Mouse (Mus musculus) heart, postnatal 0 days (tissue): ENCODE measurements around the gene Phc2. TPM values are rescaled to one million over a fixed set of nuclear protein-coding genes. Genes with fewer than 3 reads are reported as not detected.

Source experiments
- ATAC-seq: fragments of 200-750 bp; cut with Nextera tagmentation; 2 replicates; pipeline ENCODE4 v1.8.0; 2017; ENCODE audit warnings: low read depth, moderate number of reproducible peaks, moderate library complexity; ENCODE audit not compliant: insufficient read depth
- DNase-seq: peaks from one replicate; pipeline ENCODE4 v3.0.0-alpha.2; 2016; ENCODE audit warnings: low spot score
- H3K27ac ChIP-seq: fragments of 300-500 bp; sonication (generic); 2 replicates; pipeline ENCODE4 v1.5.1; 2014; ENCODE audit warnings: low read depth, mild to moderate bottlenecking
- H3K27me3 ChIP-seq: fragments of 300-500 bp; sonication (generic); 2 replicates; pipeline ENCODE4 v1.6.1; 2014; ENCODE audit warnings: low read length, mixed read lengths; ENCODE audit not compliant: control insufficient read depth, insufficient read depth
- H3K36me3 ChIP-seq: fragments of 300-500 bp; sonication (generic); replicated peaks from 2 replicates; pipeline ENCODE4 v1.6.1; 2014; ENCODE audit warnings: low read length, mixed read lengths; ENCODE audit not compliant: control insufficient read depth, insufficient read depth
- H3K4me1 ChIP-seq: fragments of 300-500 bp; sonication (generic); 2 replicates; pipeline ENCODE4 v1.6.1; 2014; ENCODE audit warnings: antibody characterized with exemption; ENCODE audit not compliant: control insufficient read depth, insufficient read depth
- H3K4me2 ChIP-seq: fragments of 300-500 bp; sonication (generic); 2 replicates; pipeline ENCODE4 v1.6.1; 2014; ENCODE audit warnings: low read depth, mild to moderate bottlenecking, low read length, moderate library complexity
- H3K4me3 ChIP-seq: fragments of 300-500 bp; sonication (generic); 2 replicates; pipeline ENCODE4 v1.5.1; 2014; ENCODE audit warnings: low read depth, low read length
- H3K9ac ChIP-seq: fragments of 300-500 bp; sonication (generic); replicated peaks from 2 replicates; pipeline ENCODE4 v1.6.1; 2014; ENCODE audit warnings: low read depth, low read length, mixed read lengths
- H3K9me3 ChIP-seq: fragments of 300-500 bp; sonication (generic); replicated peaks from 2 replicates; pipeline ENCODE4 v1.6.1; 2016; ENCODE audit warnings: low read length; ENCODE audit not compliant: control insufficient read depth
- CTCF ChIP-seq: IDR thresholded peaks from 2 replicates; pipeline ENCODE4 v1.5.1; 2016; ENCODE audit warnings: antibody characterized with exemption, control low read depth, low read depth
- EP300 ChIP-seq: IDR thresholded peaks from 2 replicates; pipeline ENCODE4 v1.6.1; 2016; ENCODE audit warnings: antibody characterized with exemption, low read depth
- WGBS: fragments of 180-500 bp; shearing (Covaris S2); extraction: QIAGEN DNeasy Blood & Tissue Kit; methylation state at CpG from one replicate; pipeline ENCODE4 v1.1.7; 2014; 5-methylcytosine and 5-hydroxymethylcytosine counted together
- polyA plus RNA-seq: library from polyadenylated mRNA; unstranded; fragments of >200 nt; fragmentation: Nextera tagmentation; extraction: Ambion mirVana; gene quantifications from 2 replicates; pipeline ENCODE4 v1.2.1, GENCODE M21; 2015
- total RNA-seq: library from RNA; depleted of rRNA; stranded (reverse); fragments of >200 nt; gene quantifications from 2 replicates; pipeline ENCODE4 v1.2.3, GENCODE M21; 2014; ENCODE audit warnings: low replicate concordance

The Phc2 gene
- total and polyA plus RNA-seq, 2 experiments from 2014 or later, result 22.0 to 47.7 TPM

DNA sequence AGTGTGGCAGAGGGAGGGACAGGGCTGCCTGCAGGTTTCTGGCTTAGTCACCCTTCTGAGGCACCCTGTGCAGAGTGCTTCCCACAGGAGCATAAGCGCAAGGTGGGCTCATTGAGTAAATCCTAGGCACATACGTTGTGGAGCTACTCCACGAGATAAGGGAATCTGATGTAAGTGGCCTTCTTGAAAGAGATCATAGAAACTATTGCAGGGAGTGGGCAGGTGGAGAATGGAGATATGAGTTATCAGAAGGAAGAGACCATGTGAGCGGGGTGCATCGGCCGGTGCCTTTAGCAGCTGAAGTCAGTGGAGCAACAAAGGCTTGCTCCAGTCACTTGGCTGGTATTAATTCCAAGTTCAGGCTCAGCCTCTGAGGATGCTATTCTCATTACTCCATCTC is 105.5 kb downstream of the Phc2 start:
- 61% methylated on average over 6 of the region's 6 CpGs for WGBS
- Histone ChIP-seq H3K4me2 (no peak overlapping the region), H3K36me3 (no peaks in the 10 kb centered on the region), H3K4me1 (peaks cover 9% of the 10 kb centered on the region; the same call in 1 of the 2 replicates), H3K9ac (no peak overlapping the region), H3K27ac (no peak overlapping the region), H3K9me3 (no peaks in the 10 kb centered on the region; the same call in 1 of the 2 replicates), H3K27me3 (no peaks in the 10 kb centered on the region), H3K4me3 (no peak overlapping the region)
- ATAC-seq (no peak), DNase-seq (no peak)
- no peak for TF ChIP-seq CTCF
- no peak for TF ChIP-seq EP300

- H3K9me3 ChIP-seq, result no peaks in the 10 kb centered on the region; the same call in 1 of the 2 replicates
- no peak overlapping the region for H3K27ac ChIP-seq
- no peaks in the 10 kb centered on the region for H3K27me3 ChIP-seq
- no peaks in the 10 kb centered on the region for H3K36me3 ChIP-seq
- H3K4me2 ChIP-seq, result no peak overlapping the region
- ATAC-seq, result no peak
- TF ChIP-seq EP300 (no peak), CTCF (no peak)
- no peak for DNase-seq
- no peak overlapping the region for H3K9ac ChIP-seq
- 0 out of 2 replicates have a peak, but pooled peaks cover 9% of the 10 kb centered on the region for H3K4me1 ChIP-seq
- 89% methylated on average over 20 of the region's 20 CpGs for WGBS
- no peak overlapping the region for H3K4me3 ChIP-seq
These were observed 112.4 kb downstream of the Phc2 start for GRCm38 (mm10) chr4:128766929-128767328.

- DNase-seq (no peak), ATAC-seq (no peak)
- Histone ChIP-seq H3K36me3 (peaks cover 3% of the 10 kb centered on the region; the same call in 1 of the 2 replicates), H3K9me3 (no peaks in the 10 kb centered on the region; the same call in 1 of the 2 replicates), H3K4me3 (no peak overlapping the region), H3K27ac (no peak overlapping the region), H3K4me1 (0 out of 2 replicates have a peak, but pooled peaks cover 9% of the 10 kb centered on the region), H3K27me3 (no peaks in the 10 kb centered on the region), H3K4me2 (no peak overlapping the region), H3K9ac (no peak overlapping the region)
- WGBS, result 62% methylated on average over 13 of the region's 13 CpGs
- no peak for TF ChIP-seq EP300
- no peak for TF ChIP-seq CTCF
These were observed 113.6 kb downstream of the Phc2 start for GRCm38 (mm10) chr4:128768120-128768519.

GRCm38 (mm10) chr4:128769569-128770355 is 115.3 kb downstream of the Phc2 start:
- Histone ChIP-seq H3K27me3 (no peaks in the 10 kb centered on the region), H3K9me3 (no peaks in the 10 kb centered on the region), H3K4me3 (no peak overlapping the region), H3K4me1 (0 out of 2 replicates have a peak, but pooled peaks cover 9% of the 10 kb centered on the region), H3K27ac (no peak overlapping the region), H3K4me2 (no peak overlapping the region), H3K36me3 (peaks cover 17% of the 10 kb centered on the region), H3K9ac (no peak overlapping the region)
- DNase-seq (no peak), ATAC-seq (no peak)
- 65% methylated on average over 13 of the region's 13 CpGs for WGBS
- TF ChIP-seq EP300 (no peak), CTCF (no peak)

DNA sequence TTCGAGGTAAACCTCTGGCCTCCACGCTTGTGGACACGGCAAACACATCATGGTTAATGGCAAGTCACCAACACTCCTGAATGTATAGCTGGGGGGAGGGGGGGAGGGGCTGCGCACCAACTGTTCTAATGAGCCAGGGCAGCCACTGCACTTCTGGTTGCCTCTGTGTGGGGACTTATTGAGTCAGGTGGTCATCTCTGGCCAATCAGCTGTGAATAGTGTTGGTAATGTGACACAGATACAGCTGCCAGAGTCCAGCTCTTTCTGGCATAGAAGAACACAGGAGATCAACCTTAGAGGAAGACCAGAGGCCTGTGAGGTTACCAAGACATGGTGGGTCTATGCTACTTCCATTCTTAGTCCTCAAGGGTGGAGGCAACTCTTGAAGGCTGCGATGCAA is 116.2 kb downstream of the Phc2 start:
- ATAC-seq, result no peak
- no peaks in the 10 kb centered on the region for H3K27me3 ChIP-seq

More for the DNA sequence above, 116.2 kb downstream of the Phc2 start:
- no peak overlapping the region for H3K4me2 ChIP-seq
- 87% methylated on average over 5 of the region's 5 CpGs for WGBS
- no peak overlapping the region for H3K27ac ChIP-seq
- 0 out of 2 replicates have a peak, but pooled peaks cover 9% of the 10 kb centered on the region for H3K4me1 ChIP-seq
- no peak for DNase-seq
- H3K9me3 ChIP-seq, result no peaks in the 10 kb centered on the region
- TF ChIP-seq EP300 (no peak), CTCF (no peak)
- H3K36me3 ChIP-seq, result peaks cover 24% of the 10 kb centered on the region
- H3K4me3 ChIP-seq, result no peak overlapping the region
- no peak overlapping the region for H3K9ac ChIP-seq
